Mouse (Mus musculus): ENCODE measurements around the gene Adcy10. TPM values are rescaled to one million over a fixed set of nuclear protein-coding genes. Genes with fewer than 3 reads are reported as not detected.

Gene Adcy10
- polyA plus RNA-seq, 1 experiment: 1.1 TPM

DNA sequence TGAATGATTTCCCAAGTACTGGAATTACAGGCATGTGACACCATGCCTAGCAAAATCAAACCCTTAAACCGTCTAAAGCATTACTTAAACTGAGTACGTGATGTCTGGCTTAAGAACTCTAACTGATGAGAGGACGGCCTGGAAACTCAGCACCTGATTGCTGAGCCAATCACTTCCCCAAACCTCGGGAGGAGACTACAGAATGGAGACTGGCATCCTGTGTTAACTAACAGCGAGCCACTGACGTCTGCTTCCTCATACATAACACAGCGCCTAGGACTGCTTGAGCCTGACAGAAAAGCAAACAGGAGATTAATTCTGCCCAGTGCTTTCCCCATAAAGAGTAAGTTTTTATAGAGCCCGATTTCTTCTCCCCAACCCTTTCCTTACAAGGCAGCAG is 119.2 kb downstream of the Adcy10 start:
- DNase-seq (ENCODE audit: low read depth): no peak

DNA sequence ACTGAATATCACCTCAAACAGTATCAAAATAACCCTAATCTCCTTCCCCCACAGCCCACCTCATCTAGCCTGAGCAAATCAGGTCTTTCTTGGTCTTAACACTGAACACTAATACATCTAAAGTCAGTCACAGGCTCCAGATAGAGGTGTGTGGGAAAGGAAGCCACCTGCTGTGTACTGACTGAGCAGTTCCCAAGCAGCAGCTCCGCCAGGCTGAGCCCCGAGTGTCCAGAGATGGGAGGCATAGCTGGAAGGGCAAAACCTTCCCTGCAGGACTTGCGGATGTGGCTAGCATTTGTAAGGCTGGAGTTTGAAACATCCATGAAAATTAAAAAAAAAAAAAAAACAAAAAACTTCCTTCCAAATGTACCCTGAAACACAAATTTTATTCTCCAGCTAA is 120.1 kb downstream of the Adcy10 start:
- DNase-seq (ENCODE audit: low read depth): no peak

GRCm38 (mm10) chr1:165605774-165606173 is 120.8 kb downstream of the Adcy10 start:
- no peak for DNase-seq (ENCODE audit: low read depth)

GRCm38 (mm10) chr1:165608904-165609303 is 123.9 kb downstream of the Adcy10 start:
- DNase-seq (ENCODE audit: low read depth): no peak

GRCm38 (mm10) chr1:165609495-165610320 is 124.7 kb downstream of the Adcy10 start:
- DNase-seq (ENCODE audit: low read depth): no peak

GRCm38 (mm10) chr1:165610321-165610999 is 125.5 kb downstream of the Adcy10 start:
- no peak for DNase-seq (ENCODE audit: low read depth)

- DNase-seq (ENCODE audit: low read depth): no peak
These were observed 127.7 kb downstream of the Adcy10 start for GRCm38 (mm10) chr1:165612714-165613113.

- no peak for DNase-seq (ENCODE audit: low read depth)
These were observed 128.9 kb downstream of the Adcy10 start for GRCm38 (mm10) chr1:165613926-165614325.

DNA sequence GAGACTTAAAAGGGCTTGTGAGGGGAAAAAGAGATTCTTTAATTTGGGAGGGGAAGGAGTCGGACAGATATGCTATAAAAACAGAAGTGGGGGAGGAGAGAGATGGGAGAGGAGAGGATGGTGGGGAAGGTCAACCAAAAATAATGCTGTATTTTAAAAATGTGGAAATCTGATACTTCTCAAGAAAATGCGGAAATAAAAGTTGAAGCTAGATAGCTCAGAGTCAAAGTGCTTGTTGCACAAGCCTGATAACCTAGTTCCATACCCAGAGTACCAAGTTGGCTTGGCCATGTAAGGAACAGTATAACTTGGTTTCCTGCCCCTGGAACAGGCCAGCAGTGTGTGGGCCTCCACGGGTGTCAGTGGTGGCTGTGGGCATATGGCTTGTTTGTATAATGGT is 129.8 kb downstream of the Adcy10 start:
- DNase-seq (ENCODE audit: low read depth): no peak

GRCm38 (mm10) chr1:165616652-165617051 is 131.7 kb downstream of the Adcy10 start:
- DNase-seq (ENCODE audit: low read depth): no peak

GRCm38 (mm10) chr1:165617166-165617891 is 132.3 kb downstream of the Adcy10 start:
- no peak for DNase-seq (ENCODE audit: low read depth)

DNA sequence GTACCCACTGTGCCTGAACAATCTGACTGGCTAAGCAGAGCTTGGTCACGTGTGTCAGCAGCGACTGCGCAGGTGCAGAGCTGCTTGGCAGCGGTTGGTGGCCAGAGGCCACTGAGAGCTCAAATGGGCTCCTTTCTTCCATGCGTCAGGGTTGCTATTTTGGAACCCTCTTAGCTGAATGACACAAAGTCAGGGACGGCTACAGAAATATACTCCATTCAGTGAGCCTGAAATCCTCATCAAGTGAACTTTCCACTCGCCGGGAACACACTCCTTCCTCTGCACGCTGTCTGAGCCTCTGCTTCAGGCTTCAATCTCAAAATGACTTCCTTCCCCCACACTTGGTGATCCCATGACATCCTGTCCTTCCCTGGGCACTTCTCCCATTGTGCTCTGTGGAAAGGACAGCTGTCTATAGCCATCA is 133.2 kb downstream of the Adcy10 start:
- no peak for DNase-seq (ENCODE audit: low read depth)

- no peak for DNase-seq (ENCODE audit: low read depth)
These were observed 140.1 kb downstream of the Adcy10 start for GRCm38 (mm10) chr1:165625058-165625457.

DNA sequence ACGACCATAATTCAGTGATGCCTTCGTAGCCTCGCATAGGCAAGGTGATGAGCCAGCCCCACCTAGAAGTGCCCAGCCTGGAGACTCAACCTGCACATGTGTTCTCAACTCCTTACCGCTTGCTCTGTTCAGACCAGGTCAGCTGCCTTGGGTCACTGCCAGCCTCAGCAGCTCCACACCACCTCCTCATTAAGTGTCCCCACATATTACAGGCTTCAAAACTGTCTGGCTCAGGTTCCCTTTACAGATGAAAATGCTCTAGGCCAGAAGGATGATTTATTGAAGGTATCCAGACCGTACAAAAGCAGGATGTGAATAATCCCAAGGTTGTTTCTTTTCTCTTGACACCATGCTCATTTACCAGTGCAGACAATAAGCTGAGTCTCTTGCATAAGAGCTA is 140.9 kb downstream of the Adcy10 start:
- DNase-seq (ENCODE audit: low read depth): no peak

Other genes with a start within 250 kb of the Adcy10 start
- 21.8 and 23.8 TPM in 2 replicates for gene Tiprl, start 248.2 kb upstream of the Adcy10 start, polyA plus RNA-seq (2012; rRNA removed)
- gene Gpr161, start 189.4 kb upstream of the Adcy10 start, polyA plus RNA-seq (2012; rRNA removed): 2.6 and 3.0 TPM in 2 replicates
- gene Dcaf6, start 24.7 kb upstream of the Adcy10 start, polyA plus RNA-seq (2012; rRNA removed): 23.4 and 27.6 TPM in 2 replicates
- gene Mpc2, start 24.5 kb upstream of the Adcy10 start, polyA plus RNA-seq (2012; rRNA removed): 131 and 160 TPM in 2 replicates
- 58.9 and 62.2 TPM in 2 replicates for gene Mpzl1, start 149.4 kb downstream of the Adcy10 start, polyA plus RNA-seq (2012; rRNA removed)
- gene Rcsd1, start 224.6 kb downstream of the Adcy10 start, polyA plus RNA-seq (2012; rRNA removed): 14.5 and 16.2 TPM in 2 replicates